Mouse (Mus musculus) liver, adult 10 weeks (tissue): ENCODE data around the gene Wdsub1. TPM values are rescaled to one million over a fixed set of nuclear protein-coding genes. Genes with fewer than 3 reads are reported as not detected.

ENCODE experiments used
- polyA plus RNA-seq: library from polyadenylated mRNA; stranded (reverse); fragments of 350-450 nt; fragmentation: Illumina TruSeq; extraction: RNeasy Lipid Tissue Mini Kit (QIAGEN cat#74804); gene quantifications from one replicate; pipeline ENCODE4 v1.2.3, GENCODE M21; 2014; ENCODE audit warnings: low read depth, low replicate concordance

The Wdsub1 gene
- 2.7 TPM for polyA plus RNA-seq

DNA sequence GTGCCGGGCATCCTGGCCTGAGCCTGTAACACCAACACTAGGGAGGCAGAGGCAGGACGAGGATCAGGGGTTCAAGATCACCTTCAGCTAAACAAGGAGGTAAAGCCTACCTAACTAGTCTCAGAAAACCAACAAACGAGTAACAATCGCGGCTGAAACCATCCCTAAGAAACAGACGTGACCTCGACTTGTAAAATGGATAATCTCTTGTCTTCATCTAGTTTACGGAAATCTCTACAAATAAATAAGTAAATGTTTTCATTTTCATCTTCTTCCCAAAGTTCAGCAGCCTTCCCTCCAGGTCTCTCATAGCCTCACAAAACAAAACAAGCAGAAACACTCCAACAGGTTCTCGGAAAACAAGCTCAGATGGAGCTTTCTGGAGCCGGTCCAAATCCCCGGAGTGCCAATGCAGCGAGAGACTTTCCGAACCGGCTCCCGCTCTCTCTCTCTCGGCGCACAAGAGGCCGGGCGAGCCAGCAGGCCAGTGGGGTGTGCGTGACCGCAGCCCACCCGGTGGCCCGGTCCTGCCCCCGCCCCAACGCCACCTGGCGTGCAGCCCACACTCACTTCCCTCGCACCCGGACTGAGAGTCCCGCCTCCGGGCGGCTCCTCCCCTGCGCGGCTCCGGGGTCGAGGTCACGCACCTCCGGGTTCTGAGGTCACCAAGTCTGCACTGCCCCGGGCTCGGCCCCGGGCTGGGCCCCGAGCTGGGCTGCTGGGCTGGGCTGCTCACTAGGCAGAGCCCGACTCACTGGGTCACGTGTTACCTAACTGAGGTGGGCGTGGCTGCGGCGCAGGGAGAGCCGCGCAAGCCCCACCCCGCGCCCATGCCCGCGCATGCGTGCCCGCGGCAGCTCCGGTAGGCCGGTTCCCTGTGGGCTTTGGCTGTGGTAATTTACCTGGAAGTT, at the start of gene Wdsub1:
TSS of gene Wdsub1 (minus strand) at position 761 of the 911 bp plus-strand sequence.

